Mouse (Mus musculus) limb, embryonic 12.5 days (tissue): ENCODE measurements around the gene Hadhb. TPM values are rescaled to one million over a fixed set of nuclear protein-coding genes. Genes with fewer than 3 reads are reported as not detected.
"Not testable (repeated sequence)": the region's sequence is repeated elsewhere in the genome, so short reads cannot be mapped to it uniquely, and the experiment has no call there.

ENCODE experiments used
- ATAC-seq: fragments of 200-750 bp; cut with Nextera tagmentation; 2 replicates; pipeline ENCODE4 v1.8.0; 2017; ENCODE audit warnings: low read depth, moderate TSS enrichment; ENCODE audit not compliant: insufficient number of reproducible peaks, insufficient read depth, low FRiP score, low TSS enrichment
- H3K27ac ChIP-seq: fragments of 300-500 bp; sonication (generic); 2 replicates; pipeline ENCODE4 v1.5.1; 2016; ENCODE audit warnings: mild to moderate bottlenecking, moderate library complexity
- H3K27me3 ChIP-seq: fragments of 300-500 bp; sonication (generic); 2 replicates; pipeline ENCODE4 v1.6.1; 2016; ENCODE audit warnings: mild to moderate bottlenecking, moderate library complexity
- H3K36me3 ChIP-seq: fragments of 300-500 bp; sonication (generic); 2 replicates; pipeline ENCODE4 v1.6.1; 2016; ENCODE audit warnings: mild to moderate bottlenecking, moderate library complexity
- H3K4me1 ChIP-seq: fragments of 300-500 bp; sonication (generic); replicated peaks from 2 replicates; pipeline ENCODE4 v1.6.1; 2016
- H3K4me2 ChIP-seq: fragments of 300-500 bp; sonication (generic); 2 replicates; pipeline ENCODE4 v1.6.1; 2016; ENCODE audit warnings: mild to moderate bottlenecking, moderate library complexity
- H3K4me3 ChIP-seq: fragments of 300-500 bp; sonication (generic); replicated peaks from 2 replicates; pipeline ENCODE4 v1.5.1; 2016; ENCODE audit warnings: mild to moderate bottlenecking
- H3K9ac ChIP-seq: fragments of 300-500 bp; sonication (generic); replicated peaks from 2 replicates; pipeline ENCODE4 v1.6.1; 2016; ENCODE audit warnings: mild to moderate bottlenecking, moderate library complexity
- H3K9me3 ChIP-seq: fragments of 300-500 bp; sonication (generic); 2 replicates; pipeline ENCODE4 v1.6.1; 2016; ENCODE audit warnings: mild to moderate bottlenecking, moderate library complexity
- WGBS: fragments of 180-500 bp; shearing (Covaris S2); methylation state at CpG from one replicate; pipeline ENCODE4 v1.1.7; 2016; 5-methylcytosine and 5-hydroxymethylcytosine counted together
- polyA plus RNA-seq: library from polyadenylated mRNA; unstranded; fragments of >200 nt; fragmentation: Nextera tagmentation; extraction: Ambion mirVana; gene quantifications from 2 replicates; pipeline ENCODE4 v1.2.1, GENCODE M21; 2016

Gene Hadhb
- polyA plus RNA-seq, 1 experiment from 2014 or later: 124 TPM

DNA sequence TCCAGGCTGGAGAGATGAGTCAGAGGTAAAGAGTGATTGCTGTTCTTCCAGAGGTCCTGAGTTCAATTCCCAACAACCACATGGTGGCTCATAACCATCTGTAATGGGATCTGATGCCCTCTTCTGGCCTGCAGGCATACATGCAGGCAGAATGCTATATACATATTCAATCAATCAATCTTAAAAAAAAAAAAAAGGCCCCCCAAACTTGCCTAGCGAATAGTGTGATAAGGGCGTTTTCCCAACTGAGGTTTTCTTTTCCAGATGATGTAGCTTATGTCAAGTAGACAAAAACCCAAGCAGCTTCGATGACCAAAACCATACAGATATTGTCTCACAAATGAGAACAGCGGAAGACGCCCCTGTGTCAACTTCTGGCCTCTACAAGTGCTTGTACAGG lies 55.7 kb downstream of the Hadhb start:
- H3K9ac ChIP-seq, H3K4me3 ChIP-seq, H3K9me3 ChIP-seq, H3K4me2 ChIP-seq, H3K36me3 ChIP-seq, H3K27me3 ChIP-seq, H3K27ac ChIP-seq, ATAC-seq, H3K4me1 ChIP-seq: not testable (repeated sequence)
- WGBS: 88% methylated on average over 5 of the region's 5 CpGs

DNA sequence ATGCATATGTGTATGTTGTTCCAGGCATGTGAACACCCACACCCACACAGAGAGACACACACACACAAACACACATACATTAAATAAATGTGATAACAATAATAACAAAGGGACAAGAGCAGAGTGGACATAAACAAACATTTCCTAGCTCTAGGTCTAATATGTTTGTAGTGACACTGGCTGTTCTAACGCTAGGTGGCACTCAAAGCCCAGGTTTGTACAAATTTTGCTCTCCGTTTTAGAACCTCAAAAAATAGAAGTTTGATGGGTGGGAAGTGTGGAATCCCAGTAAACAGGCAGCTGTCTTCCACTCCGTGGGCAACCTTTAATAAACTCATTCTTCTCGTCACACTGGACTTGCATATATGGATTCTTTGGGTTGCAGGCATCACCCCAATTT lies 59.8 kb downstream of the Hadhb start:
- Histone ChIP-seq H3K9ac (no peak overlapping the region), H3K9me3 (no peaks in the 10 kb centered on the region), H3K27me3 (no peaks in the 10 kb centered on the region), H3K4me1 (no peaks in the 10 kb centered on the region), H3K27ac (no peak overlapping the region), H3K4me2 (no peak overlapping the region), H3K36me3 (no peaks in the 10 kb centered on the region), H3K4me3 (no peak overlapping the region)
- 8% methylated on average over 4 of the region's 4 CpGs for WGBS
- ATAC-seq: no peak

DNA sequence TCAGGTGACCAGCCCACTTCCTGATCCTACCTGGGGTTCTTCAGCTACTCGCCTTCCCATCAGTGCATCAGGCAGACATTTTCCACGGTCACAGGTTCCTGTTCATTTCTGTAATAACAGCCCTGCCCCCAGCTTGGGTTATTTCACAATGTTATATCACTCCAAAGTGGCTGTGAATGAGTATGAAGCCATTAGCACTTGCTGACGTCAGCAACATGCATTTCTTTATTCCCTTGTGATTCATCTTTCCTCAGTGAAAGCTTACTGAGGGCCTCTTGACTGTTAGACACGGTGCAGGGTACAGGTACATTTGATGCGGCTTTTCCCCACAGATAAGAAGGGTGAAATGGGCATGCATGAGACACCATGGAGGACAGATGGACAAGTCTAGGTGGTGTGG lies 60.9 kb downstream of the Hadhb start:
- H3K4me2 ChIP-seq: no peak overlapping the region
- no peak overlapping the region for H3K27ac ChIP-seq
- H3K4me1 ChIP-seq: no peaks in the 10 kb centered on the region
- no peaks in the 10 kb centered on the region for H3K9me3 ChIP-seq
- no peaks in the 10 kb centered on the region for H3K27me3 ChIP-seq
- no peak overlapping the region for H3K4me3 ChIP-seq
- H3K9ac ChIP-seq: no peak overlapping the region
- ATAC-seq: no peak
- H3K36me3 ChIP-seq: no peaks in the 10 kb centered on the region
- WGBS: 77% methylated on average over 5 of the region's 5 CpGs

DNA sequence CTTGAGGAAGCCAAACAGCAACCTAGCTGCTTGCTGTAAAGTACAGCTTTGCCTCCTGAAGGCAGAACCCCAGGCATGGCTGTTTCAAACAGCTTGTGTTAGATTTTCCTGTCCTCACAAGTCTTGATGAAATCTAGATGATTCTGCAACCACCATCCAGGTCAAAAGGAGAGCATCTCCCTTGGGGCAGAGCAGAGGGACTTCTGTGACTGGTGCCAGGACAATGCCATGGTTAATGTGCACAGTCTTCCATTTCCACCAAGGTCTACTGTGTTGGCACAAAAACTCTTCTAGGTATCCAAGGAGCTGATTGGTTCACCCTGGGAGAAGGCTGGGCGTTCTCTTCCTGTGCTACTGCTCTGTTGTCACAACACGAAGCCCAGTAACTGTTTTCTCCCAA lies 64.7 kb downstream of the Hadhb start:
- 89% methylated on average over 2 of the region's 2 CpGs for WGBS
- ATAC-seq: no peak
- Histone ChIP-seq H3K36me3 (peaks cover 6% of the 10 kb centered on the region; the same call in 1 of the 2 replicates), H3K4me3 (no peak overlapping the region), H3K9me3 (no peaks in the 10 kb centered on the region), H3K27ac (no peak overlapping the region), H3K27me3 (no peaks in the 10 kb centered on the region), H3K4me1 (no peaks in the 10 kb centered on the region), H3K4me2 (no peak overlapping the region), H3K9ac (no peak overlapping the region)

DNA sequence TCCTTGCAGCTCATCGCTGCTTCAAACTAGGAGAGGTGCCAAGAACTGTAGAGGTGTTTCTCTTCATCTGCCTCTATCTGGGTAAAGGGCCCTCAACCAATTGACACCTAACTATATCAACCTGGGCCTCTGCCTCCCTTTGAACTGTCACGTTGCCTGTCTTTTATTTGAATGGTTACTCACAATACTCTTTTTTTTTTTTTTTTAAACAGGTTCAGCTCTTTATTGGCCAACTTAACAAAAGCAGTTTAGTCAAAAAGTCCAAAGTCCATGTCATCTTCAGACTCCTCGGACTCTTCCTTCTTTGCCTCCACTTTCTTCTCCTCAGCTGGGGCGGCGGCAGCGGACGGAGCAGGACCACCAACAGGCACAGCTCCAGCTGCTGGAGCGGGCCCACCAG lies 65.6 kb downstream of the Hadhb start:
- ATAC-seq: no peak
- Histone ChIP-seq H3K27ac (no peak overlapping the region), H3K4me2 (no peak overlapping the region), H3K4me3 (no peak overlapping the region), H3K36me3 (peaks cover 6% of the 10 kb centered on the region; the same call in 1 of the 2 replicates), H3K4me1 (no peaks in the 10 kb centered on the region), H3K9me3 (no peaks in the 10 kb centered on the region), H3K27me3 (no peaks in the 10 kb centered on the region), H3K9ac (no peak overlapping the region)
- 90% methylated on average over 8 of the region's 8 CpGs for WGBS

DNA sequence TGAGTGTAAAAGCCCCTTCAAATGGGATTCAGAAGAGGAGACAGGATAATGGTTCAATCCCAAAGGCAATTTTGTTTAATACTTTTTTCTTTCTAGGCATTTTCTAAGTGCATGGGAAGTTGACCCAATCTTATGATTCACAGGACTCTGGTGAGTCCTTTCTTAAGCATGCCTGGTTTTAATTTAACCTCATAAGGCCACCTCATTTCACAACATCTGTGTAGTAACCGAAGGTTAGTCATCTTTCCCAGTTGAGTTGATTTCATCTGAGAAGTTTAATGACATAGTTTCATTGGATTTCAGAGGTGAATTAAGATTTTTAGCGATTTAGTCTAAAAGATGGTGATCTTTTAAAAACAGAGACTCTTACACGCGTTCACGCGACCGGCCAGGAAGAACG lies 67.6 kb downstream of the Hadhb start:
- no peak for ATAC-seq
- peaks cover 6% of the 10 kb centered on the region; the same call in 1 of the 2 replicates for H3K36me3 ChIP-seq
- H3K9ac ChIP-seq: no peak overlapping the region
- 96% methylated on average over 8 of the region's 8 CpGs for WGBS
- no peaks in the 10 kb centered on the region for H3K4me1 ChIP-seq
- no peak overlapping the region for H3K4me2 ChIP-seq
- no peak overlapping the region for H3K27ac ChIP-seq
- H3K27me3 ChIP-seq: no peaks in the 10 kb centered on the region
- H3K4me3 ChIP-seq: no peak overlapping the region
- H3K9me3 ChIP-seq: no peaks in the 10 kb centered on the region

DNA sequence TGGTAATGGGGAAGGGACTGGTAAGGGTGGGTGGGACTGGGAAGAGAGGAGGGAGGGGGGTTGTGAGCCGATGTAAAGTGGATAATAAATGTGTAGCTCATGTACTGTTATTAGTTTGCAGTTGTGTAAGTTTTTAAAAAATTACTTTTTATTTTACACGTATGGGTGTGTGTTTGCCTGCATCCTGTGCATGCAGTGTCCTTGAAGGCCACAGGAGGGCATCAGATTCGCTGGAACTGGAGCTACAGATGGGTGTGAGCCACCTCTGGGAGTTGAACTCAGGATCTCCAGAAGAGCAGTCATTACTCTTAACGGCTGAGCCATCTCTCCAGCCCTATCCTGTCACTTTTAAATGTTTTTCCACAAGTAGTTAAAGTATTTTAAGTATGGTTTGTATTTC lies 75.9 kb downstream of the Hadhb start:
- 80% methylated on average over 4 of the region's 4 CpGs for WGBS

DNA sequence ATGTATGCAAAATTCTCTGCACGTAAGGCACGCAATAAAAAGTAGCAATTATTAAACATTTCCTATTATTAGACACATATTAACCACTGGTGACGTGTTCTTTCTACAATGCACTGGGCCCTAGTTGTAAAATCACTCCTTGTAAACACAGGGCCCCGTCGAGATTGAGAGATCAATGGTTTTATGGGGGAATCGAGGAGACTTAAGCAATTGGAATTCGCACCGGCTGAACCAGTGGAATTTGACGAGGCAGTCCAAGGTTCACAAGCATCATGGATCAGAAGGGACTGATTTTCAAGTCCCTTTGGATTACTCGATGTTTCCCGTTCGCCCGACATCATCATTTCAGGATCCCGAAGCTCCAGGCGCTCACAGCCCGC lies 76.8 kb downstream of the Hadhb start:
- H3K9me3 ChIP-seq: peaks cover 8% of the 10 kb centered on the region; the same call in 1 of the 2 replicates
- peaks cover 21% of the 10 kb centered on the region for H3K4me1 ChIP-seq
- H3K27me3 ChIP-seq: no peaks in the 10 kb centered on the region
- H3K4me2 ChIP-seq: peak overlapping the region; percentile 65
- 49% methylated on average over 16 of the region's 16 CpGs for WGBS
- H3K4me3 ChIP-seq: peak overlapping the region; percentile 69
- H3K36me3 ChIP-seq: peaks cover 8% of the 10 kb centered on the region; the same call in 1 of the 2 replicates
- H3K27ac ChIP-seq: peak overlapping the region; percentile 90
- H3K9ac ChIP-seq: peak overlapping the region; percentile 63
- no peak for ATAC-seq

More for the DNA sequence above, 75.9 kb downstream of the Hadhb start:
- H3K4me2 ChIP-seq: no peak overlapping the region
- peaks cover 8% of the 10 kb centered on the region; the same call in 1 of the 2 replicates for H3K9me3 ChIP-seq
- peaks cover 8% of the 10 kb centered on the region; the same call in 1 of the 2 replicates for H3K36me3 ChIP-seq
- H3K9ac ChIP-seq: no peak overlapping the region
- H3K27me3 ChIP-seq: no peaks in the 10 kb centered on the region
- ATAC-seq: no peak
- no peak overlapping the region for H3K4me3 ChIP-seq
- peaks cover 21% of the 10 kb centered on the region for H3K4me1 ChIP-seq
- no peak overlapping the region for H3K27ac ChIP-seq

DNA sequence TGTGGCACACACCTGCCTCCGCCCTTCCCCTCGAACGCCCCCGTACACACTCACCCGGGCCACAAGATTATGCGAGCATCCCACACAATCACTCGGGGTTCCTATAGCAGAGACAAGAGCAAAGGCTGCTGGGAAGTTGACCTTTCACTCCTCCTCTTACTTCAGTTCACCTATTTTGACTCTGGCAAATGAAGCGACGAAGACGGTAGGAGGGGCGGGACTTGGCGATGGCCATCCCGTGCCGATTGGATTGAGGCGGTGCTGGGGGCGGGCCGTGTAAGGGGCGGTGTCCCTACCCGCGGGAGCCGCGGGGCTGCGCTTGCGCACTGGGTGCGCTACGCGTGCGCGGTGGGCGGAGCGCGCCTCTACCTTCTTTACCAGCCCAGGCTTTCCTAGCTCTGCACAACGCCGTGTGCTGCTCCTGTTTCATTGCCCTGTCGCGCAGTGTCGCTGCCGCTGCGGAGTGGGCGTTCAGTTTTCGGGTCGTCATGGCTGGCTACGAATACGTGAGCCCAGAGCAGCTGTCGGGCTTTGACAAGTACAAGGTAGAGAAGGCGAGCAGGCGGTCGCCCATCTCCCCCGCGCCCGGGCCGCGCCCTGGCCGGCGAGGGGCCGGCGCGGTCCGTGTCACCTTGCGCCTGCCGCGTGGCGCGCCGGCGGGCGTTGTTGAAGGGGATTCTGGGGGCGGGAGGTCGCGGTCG lies 77.4 kb downstream of the Hadhb start, which contains the start of gene Selenoi:
Selenoi (plus strand) TSS at position 311 of the 701 bp plus-strand sequence.
- Histone ChIP-seq H3K27me3 (no peaks in the 10 kb centered on the region), H3K9me3 (peaks cover 8% of the 10 kb centered on the region; the same call in 1 of the 2 replicates), H3K4me1 (peaks cover 21% of the 10 kb centered on the region), H3K9ac (peak within 1 kb of the TSS; percentile 85), H3K27ac (peak within 1 kb of the TSS; percentile 90), H3K4me3 (peak within 1 kb of the TSS; percentile 69), H3K4me2 (peak within 1 kb of the TSS; percentile 65), H3K36me3 (peaks cover 8% of the 10 kb centered on the region; the same call in 1 of the 2 replicates)
- WGBS: 4% methylated on average over 71 of the region's 71 CpGs
- ATAC-seq: peak; percentile 99

DNA sequence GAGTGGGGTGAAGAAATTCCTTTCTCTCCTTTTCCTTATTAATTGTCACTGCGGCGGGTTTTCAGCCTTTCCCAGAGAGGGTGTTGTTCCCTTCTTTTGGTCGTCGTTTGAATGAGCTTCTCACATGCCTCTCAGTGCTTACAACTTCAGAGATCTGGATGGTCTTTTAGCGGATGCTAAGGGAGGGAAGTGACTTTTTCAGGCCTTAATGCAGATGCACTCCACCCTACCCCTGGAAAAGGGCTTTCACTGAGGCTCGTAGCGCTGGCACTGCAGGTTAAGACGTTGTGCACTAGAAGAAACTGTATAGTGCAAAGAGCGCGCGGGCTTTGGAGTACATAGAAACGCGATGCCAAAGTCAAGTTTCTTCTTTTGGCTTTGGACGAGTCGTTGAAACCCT lies 78.0 kb downstream of the Hadhb start:
- no peak for ATAC-seq
- Histone ChIP-seq H3K4me2 (peak overlapping the region; percentile 65), H3K9me3 (peaks cover 8% of the 10 kb centered on the region; the same call in 1 of the 2 replicates), H3K27ac (peak overlapping the region; percentile 90), H3K9ac (peak overlapping the region; percentile 85), H3K4me1 (peaks cover 21% of the 10 kb centered on the region), H3K4me3 (peak overlapping the region; percentile 69), H3K36me3 (peaks cover 8% of the 10 kb centered on the region; the same call in 1 of the 2 replicates), H3K27me3 (no peaks in the 10 kb centered on the region)
- 6% methylated on average over 15 of the region's 15 CpGs for WGBS

DNA sequence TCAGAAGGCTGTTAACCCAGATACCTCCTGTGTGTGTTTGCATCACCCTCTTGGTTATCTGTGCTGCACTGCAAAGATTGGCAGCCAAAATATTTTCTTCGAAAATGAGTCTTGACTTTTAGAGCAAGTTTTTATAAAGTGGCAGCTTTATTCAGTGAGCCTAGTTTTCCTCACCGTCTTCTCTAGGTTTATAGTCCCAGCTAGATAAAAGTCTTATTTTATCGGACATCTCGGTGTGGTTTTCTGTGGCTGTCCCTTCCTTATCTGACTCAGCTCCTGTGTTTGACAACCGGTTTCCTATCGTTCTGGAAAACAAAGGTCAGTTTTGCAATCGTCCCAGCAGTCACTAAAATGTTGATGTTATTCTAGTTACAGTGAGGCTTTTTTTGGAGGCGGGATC lies 78.9 kb downstream of the Hadhb start:
- Histone ChIP-seq H3K4me2 (peak overlapping the region; percentile 65), H3K9me3 (peaks cover 8% of the 10 kb centered on the region; the same call in 1 of the 2 replicates), H3K27me3 (no peaks in the 10 kb centered on the region), H3K36me3 (peaks cover 8% of the 10 kb centered on the region; the same call in 1 of the 2 replicates), H3K4me3 (peak overlapping the region; percentile 69), H3K27ac (no peak overlapping the region), H3K4me1 (peaks cover 21% of the 10 kb centered on the region), H3K9ac (no peak overlapping the region)
- WGBS: 82% methylated on average over 8 of the region's 8 CpGs
- no peak for ATAC-seq
